Mouse (Mus musculus): Measurements from ENCODE around the gene Gm13276.
"Not testable (repeated sequence)": the region's sequence is repeated elsewhere in the genome, so short reads cannot be mapped to it uniquely, and the experiment has no call there.

- not testable (repeated sequence) for TF ChIP-seq JUND (IDR thresholded peaks at IDR 0.05; ENCODE audit: low read depth, low read length); MEF2A (IDR thresholded peaks at IDR 0.05; ENCODE audit: extremely low read depth, insufficient replicate concordance, low read depth, low read length, poor library complexity, severe bottlenecking); HCFC1 (IDR thresholded peaks at IDR 0.05; ENCODE audit: low read depth, low read length); RAD21 (IDR thresholded peaks at IDR 0.05; ENCODE audit: low read depth, low read length); USF1 (IDR thresholded peaks at IDR 0.05; ENCODE audit: low read depth, low read length); CTCF (IDR thresholded peaks at IDR 0.05 in 2 of 3, conservative IDR thresholded peaks at IDR 0.05 in 1 of 3; ENCODE audit: control insufficient read depth in 1 of 3, insufficient read depth in 1 of 3, low read depth in 2 of 3, low read length in 3 of 3, poor library complexity in 1 of 3, severe bottlenecking in 1 of 3)
These were observed 26.8 kb upstream of the Gm13276 start for GRCm38 (mm10) chr4:88758751-88759150.
